Mouse (Mus musculus): ENCODE results near the gene Coa6. TPM values are rescaled to one million over a fixed set of nuclear protein-coding genes. Genes with fewer than 3 reads are reported as not detected.
A peak's percentile ranks its signal among the peaks of the same experiment; 100 is the strongest.
"Not testable (repeated sequence)": the region's sequence is repeated elsewhere in the genome, so short reads cannot be mapped to it uniquely, and the experiment has no call there.

The Coa6 gene
- polyA plus RNA-seq (2015; fragmentation: Nextera tagmentation; extraction: Ambion mirVana): 40.4 and 45.0 TPM in 2 replicates

DNA sequence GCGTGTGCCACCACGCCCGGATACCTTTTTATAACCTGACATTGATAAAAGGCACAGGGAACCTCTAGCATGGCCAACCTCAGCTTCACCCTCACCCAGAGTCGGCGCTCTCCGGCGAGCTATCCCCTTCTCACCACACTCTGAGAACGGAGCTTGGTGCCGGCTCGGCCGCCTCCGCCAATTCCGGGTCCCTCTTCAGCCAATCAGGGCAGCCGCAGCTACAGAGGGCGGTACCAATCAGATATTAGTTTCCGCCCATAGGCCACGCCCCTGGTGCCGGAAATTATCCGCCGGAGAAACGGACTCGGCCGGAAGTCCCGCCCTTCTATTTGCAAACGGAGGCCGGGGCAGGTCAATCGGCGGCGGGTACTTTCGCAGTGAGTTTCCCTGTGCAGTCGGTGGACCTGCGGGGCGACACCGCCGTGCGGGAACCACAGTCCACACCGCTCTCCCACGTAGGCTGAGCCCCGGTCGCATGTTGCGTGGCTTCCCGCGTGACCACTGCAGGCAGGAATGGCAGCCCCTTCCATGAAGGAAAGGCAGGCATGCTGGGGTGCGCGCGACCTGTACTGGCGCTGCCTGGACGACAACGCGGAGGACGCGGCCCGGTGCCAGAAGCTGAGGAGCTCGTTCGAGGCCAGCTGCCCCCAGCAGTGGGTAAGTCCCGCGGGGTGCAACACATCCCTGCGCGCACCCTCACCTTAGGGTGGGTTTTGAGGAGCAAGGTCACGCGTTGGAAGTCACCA lies at the start of gene Coa6:
Gene Coa6, plus strand, starts transcription at position 342 of the 746 bp plus-strand sequence.
- peak within 1 kb of the TSS; percentile 64 for H3K4me2 ChIP-seq
- H3K27me3 ChIP-seq: no peaks in the 10 kb centered on the region
- peaks cover 22% of the 10 kb centered on the region for H3K36me3 ChIP-seq
- H3K9ac ChIP-seq: peak within 1 kb of the TSS; percentile 74
- H3K27ac ChIP-seq (replicated peaks): peak within 1 kb of the TSS; percentile 82
- peaks cover 19% of the 10 kb centered on the region for H3K4me1 ChIP-seq (replicated peaks)
- peak within 1 kb of the TSS; percentile 65 for H3K4me3 ChIP-seq
- no peaks in the 10 kb centered on the region for H3K9me3 ChIP-seq
- under 1% methylated on average over 61 of the region's 61 CpGs for WGBS
- ATAC-seq (ENCODE audit: low FRiP score, low read depth): peak; percentile 99

DNA sequence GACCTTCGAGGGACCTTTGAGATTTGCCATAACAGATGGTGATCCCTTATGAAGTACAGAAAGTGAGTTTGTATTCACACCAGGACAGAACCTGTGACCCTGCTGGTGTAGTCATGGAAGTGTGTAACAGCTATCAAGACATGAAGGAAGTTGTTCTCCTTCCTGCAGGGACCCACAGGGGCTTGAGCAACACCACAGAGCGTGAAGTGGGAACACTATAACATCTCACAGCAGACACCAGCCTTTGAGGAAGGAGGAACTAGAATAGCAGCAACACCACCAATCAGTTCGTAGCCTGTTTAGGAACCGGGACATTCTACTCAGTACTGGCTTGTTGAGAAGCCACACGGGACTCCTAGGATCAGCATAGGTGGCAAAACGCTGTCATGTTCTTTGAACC lies 42.7 kb upstream of the Coa6 start:
- Histone ChIP-seq H3K4me2 (no peak overlapping the region), H3K9me3 (no peaks in the 10 kb centered on the region), H3K9ac (no peak overlapping the region), H3K27ac (replicated peaks) (no peak overlapping the region), H3K4me3 (no peak overlapping the region), H3K27me3 (no peaks in the 10 kb centered on the region), H3K36me3 (no peaks in the 10 kb centered on the region), H3K4me1 (replicated peaks) (no peaks in the 10 kb centered on the region)
- no peak for ATAC-seq (ENCODE audit: low FRiP score, low read depth)
- 88% methylated on average over 6 of the region's 6 CpGs for WGBS

DNA sequence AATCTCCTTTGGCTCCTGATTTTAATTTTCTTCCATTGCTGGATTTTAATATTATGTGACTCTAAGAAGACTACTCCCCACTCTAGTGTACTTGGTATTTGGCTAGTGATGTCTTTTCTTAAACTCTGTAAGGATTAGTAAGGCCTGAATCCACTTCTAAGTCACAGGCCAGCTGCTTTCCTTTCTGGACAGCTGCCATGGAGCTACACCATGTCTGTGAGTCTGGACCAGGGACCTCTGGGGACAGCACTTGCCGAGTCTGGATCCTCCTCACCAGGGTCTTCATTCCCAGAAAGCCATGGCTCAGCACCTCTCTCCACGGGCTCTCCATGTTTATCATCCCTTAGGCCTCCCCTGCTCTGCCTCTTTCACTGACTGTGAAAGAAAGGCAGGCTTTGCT lies 42.2 kb upstream of the Coa6 start:
- H3K27me3 ChIP-seq: no peaks in the 10 kb centered on the region
- H3K4me3 ChIP-seq: no peak overlapping the region
- no peak for ATAC-seq (ENCODE audit: low FRiP score, low read depth)
- H3K4me2 ChIP-seq: no peak overlapping the region
- H3K9ac ChIP-seq: no peak overlapping the region
- H3K27ac ChIP-seq (replicated peaks): no peak overlapping the region
- H3K9me3 ChIP-seq: no peaks in the 10 kb centered on the region
- no peaks in the 10 kb centered on the region for H3K36me3 ChIP-seq
- H3K4me1 ChIP-seq (replicated peaks): no peaks in the 10 kb centered on the region
- WGBS: 44% methylated on average over 2 of the region's 2 CpGs

DNA sequence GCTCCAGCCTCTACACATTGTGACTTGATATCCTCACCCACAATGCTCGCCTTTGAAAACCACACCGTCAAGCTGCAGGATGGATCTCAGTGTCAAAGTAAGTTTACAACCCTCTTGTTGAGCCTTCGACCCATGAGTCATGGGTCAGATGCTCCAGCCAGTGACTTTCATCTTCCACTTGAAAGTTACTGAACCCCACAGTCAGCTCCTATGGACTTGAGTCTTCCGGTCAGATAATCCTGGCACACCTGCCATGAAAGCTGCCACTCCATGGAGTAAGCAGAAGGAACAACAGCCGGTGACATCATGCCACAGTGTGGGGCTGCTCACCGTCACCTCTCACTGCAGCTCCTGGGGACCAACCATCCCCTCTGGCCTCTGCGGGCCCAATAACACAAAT lies 41.0 kb upstream of the Coa6 start:
- no peak for ATAC-seq (ENCODE audit: low FRiP score, low read depth)
- 82% methylated on average over 7 of the region's 7 CpGs for WGBS
- H3K36me3 ChIP-seq: no peaks in the 10 kb centered on the region

DNA sequence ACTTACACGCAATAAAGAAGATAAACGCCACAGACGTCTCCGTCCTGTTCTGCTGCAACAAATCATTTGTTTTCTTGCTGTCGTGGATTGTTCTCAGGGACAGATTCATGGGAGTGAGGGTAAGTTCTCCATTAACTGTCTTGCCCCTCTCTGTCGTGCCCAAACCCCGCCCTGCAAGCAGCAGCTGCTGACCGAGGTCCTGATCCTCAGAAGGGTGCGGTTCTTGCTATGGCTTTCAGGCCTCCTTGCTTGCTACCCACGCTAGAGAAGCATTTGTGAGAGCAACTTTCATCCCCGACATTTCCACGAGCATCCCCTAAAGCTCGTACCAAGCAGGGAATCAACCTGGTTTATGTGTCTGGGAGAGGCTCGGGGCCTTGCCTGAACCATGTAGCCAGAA lies 40.1 kb upstream of the Coa6 start:
- no peak for ATAC-seq (ENCODE audit: low FRiP score, low read depth)

More for the DNA sequence above, 41.0 kb upstream of the Coa6 start:
- no peaks in the 10 kb centered on the region for H3K27me3 ChIP-seq
- H3K9ac ChIP-seq: no peak overlapping the region
- H3K4me2 ChIP-seq: no peak overlapping the region
- no peaks in the 10 kb centered on the region for H3K9me3 ChIP-seq
- H3K4me1 ChIP-seq (replicated peaks): no peaks in the 10 kb centered on the region
- H3K4me3 ChIP-seq: no peak overlapping the region
- H3K27ac ChIP-seq (replicated peaks): no peak overlapping the region

DNA sequence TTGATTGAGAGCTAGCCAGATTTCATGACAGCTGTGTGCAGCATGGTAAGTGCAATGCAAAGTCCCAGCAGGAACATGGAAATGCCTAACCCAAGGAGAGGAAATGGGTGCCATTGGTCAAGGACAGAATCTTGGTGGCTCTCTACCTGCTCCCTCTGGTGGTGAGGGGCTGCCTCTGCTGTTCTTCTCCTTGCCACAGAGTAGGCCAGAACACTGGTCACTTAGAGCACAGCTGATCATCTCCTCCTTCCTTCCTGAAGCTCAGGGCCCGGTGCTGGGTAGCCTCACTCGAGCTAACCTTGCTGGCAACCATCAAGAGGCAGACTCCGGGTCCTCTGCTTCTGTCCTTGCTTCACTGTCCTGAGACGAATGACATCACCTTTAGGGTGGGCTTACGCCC lies 39.6 kb upstream of the Coa6 start:
- WGBS: 72% methylated on average over 5 of the region's 5 CpGs
- ATAC-seq (ENCODE audit: low FRiP score, low read depth): no peak
- H3K4me3 ChIP-seq: no peak overlapping the region

More for the DNA sequence above, 40.1 kb upstream of the Coa6 start:
- Histone ChIP-seq H3K27ac (replicated peaks) (no peak overlapping the region), H3K4me3 (no peak overlapping the region), H3K9me3 (no peaks in the 10 kb centered on the region), H3K4me1 (replicated peaks) (no peaks in the 10 kb centered on the region), H3K27me3 (no peaks in the 10 kb centered on the region), H3K9ac (no peak overlapping the region), H3K4me2 (no peak overlapping the region), H3K36me3 (no peaks in the 10 kb centered on the region)
- WGBS: 49% methylated on average over 14 of the region's 14 CpGs

DNA sequence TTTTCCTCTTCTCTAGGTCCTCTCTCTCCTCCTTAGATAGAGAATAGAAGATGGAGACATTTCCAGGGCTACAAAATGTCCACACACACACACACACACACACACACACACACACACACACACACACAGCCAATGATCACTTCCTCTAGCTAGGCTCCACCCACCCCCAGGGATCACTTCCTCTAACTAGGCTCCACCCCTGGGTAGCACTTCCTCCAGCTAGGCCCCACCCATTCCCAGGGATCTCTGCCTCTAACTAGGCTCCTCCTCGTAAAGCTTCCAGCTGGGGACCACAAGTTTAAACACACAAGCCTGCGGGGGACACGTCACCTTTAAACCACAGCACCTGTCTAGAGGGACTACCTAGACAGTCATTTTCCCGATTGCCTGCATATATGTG lies 34.7 kb upstream of the Coa6 start:
- no peak overlapping the region for H3K27ac ChIP-seq (replicated peaks)
- no peaks in the 10 kb centered on the region for H3K27me3 ChIP-seq
- H3K4me1 ChIP-seq (replicated peaks): no peaks in the 10 kb centered on the region
- H3K4me3 ChIP-seq: no peak overlapping the region
- no peak overlapping the region for H3K9ac ChIP-seq
- no peak for ATAC-seq (ENCODE audit: low FRiP score, low read depth)
- H3K36me3 ChIP-seq: no peaks in the 10 kb centered on the region
- WGBS: 88% methylated on average over 4 of the region's 4 CpGs
- no peaks in the 10 kb centered on the region for H3K9me3 ChIP-seq
- no peak overlapping the region for H3K4me2 ChIP-seq

More for the DNA sequence above, 39.6 kb upstream of the Coa6 start:
- Histone ChIP-seq H3K4me2 (no peak overlapping the region), H3K9ac (no peak overlapping the region), H3K27ac (replicated peaks) (no peak overlapping the region), H3K9me3 (no peaks in the 10 kb centered on the region), H3K36me3 (no peaks in the 10 kb centered on the region), H3K27me3 (no peaks in the 10 kb centered on the region), H3K4me1 (replicated peaks) (no peaks in the 10 kb centered on the region)

DNA sequence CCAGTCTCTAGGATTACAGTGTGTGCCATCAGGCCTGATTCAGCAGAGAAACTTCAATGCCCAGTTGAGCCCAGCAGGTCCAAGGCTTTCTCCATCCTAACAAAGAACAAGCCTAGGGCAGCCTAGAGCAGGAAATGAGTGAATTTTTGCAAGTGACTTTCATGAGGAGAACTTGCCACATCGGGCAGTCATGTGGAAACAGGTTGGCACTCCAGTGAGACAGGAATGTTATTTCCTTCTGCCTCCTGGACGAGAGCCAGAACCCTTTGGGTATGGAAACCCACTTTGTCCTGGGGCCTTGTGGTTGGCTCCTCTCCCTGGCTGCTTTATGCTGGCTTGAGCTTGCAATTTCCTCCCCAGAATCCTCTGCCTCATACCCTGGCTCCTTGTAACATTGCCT lies 30.8 kb upstream of the Coa6 start:
- H3K36me3 ChIP-seq: no peaks in the 10 kb centered on the region
- 0 out of 2 replicates have a peak, but pooled peaks cover 6% of the 10 kb centered on the region for H3K4me1 ChIP-seq (replicated peaks)
- no peaks in the 10 kb centered on the region for H3K9me3 ChIP-seq
- H3K27me3 ChIP-seq: no peaks in the 10 kb centered on the region
- WGBS: 64% methylated on average over 2 of the region's 2 CpGs
- no peak overlapping the region for H3K4me3 ChIP-seq
- H3K4me2 ChIP-seq: no peak overlapping the region
- ATAC-seq (ENCODE audit: low FRiP score, low read depth): 0 out of 2 replicates have a peak, but pooled peaks have one; percentile 51
- no peak overlapping the region for H3K9ac ChIP-seq
- H3K27ac ChIP-seq (replicated peaks): no peak overlapping the region

DNA sequence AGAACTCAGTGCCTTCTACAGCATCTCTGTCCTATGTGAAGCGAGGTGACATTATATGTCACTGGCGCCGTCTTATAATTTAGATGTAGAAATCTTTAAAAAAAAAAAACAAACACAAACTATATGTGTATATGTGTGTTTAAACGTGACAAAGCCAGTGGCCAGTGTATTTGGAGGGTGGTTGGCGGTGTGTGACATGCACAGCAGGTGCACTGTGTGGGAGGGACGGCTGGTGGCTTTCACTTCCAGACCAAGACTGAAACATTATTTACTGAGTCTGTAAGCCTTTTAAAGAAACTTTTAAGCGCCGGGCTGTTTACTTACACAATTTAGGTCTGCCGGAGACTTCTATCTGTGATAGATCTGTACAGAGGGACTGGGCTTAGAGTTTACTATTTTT lies 26.9 kb upstream of the Coa6 start:
- H3K9me3 ChIP-seq: no peaks in the 10 kb centered on the region
- 66% methylated on average over 9 of the region's 9 CpGs for WGBS
- H3K27me3 ChIP-seq: no peaks in the 10 kb centered on the region

DNA sequence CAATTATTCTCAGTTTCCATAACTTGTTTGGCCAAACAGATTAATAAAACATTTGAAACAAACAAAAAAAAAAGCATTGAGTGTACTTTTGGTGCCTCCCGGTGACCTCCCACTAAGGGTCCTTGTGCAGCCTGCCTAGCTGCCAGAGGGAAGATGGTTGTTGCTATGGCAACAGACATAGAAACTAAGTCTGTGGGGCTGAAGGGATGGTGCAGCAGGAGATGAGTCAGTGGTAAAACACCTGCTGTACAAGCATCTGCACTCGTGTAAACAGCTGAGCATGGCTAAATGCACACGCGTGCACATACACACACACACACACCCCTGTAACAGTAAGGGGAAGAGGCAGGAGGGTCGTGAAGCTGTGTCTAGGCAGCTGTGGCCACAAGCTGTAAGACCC lies 26.4 kb upstream of the Coa6 start:
- Histone ChIP-seq H3K9ac (no peak overlapping the region), H3K9me3 (no peaks in the 10 kb centered on the region), H3K4me1 (replicated peaks) (0 out of 2 replicates have a peak, but pooled peaks cover 6% of the 10 kb centered on the region), H3K4me2 (no peak overlapping the region), H3K27me3 (no peaks in the 10 kb centered on the region), H3K4me3 (no peak overlapping the region), H3K27ac (replicated peaks) (no peak overlapping the region), H3K36me3 (no peaks in the 10 kb centered on the region)
- ATAC-seq (ENCODE audit: low FRiP score, low read depth): 0 out of 2 replicates have a peak, but pooled peaks have one; percentile 42
- WGBS: 33% methylated on average over 5 of the region's 5 CpGs

More for the DNA sequence above, 26.9 kb upstream of the Coa6 start:
- Histone ChIP-seq H3K4me1 (replicated peaks) (0 out of 2 replicates have a peak, but pooled peaks cover 6% of the 10 kb centered on the region), H3K27ac (replicated peaks) (no peak overlapping the region), H3K4me3 (no peak overlapping the region), H3K9ac (no peak overlapping the region), H3K36me3 (no peaks in the 10 kb centered on the region), H3K4me2 (no peak overlapping the region)
- no peak for ATAC-seq (ENCODE audit: low FRiP score, low read depth)

DNA sequence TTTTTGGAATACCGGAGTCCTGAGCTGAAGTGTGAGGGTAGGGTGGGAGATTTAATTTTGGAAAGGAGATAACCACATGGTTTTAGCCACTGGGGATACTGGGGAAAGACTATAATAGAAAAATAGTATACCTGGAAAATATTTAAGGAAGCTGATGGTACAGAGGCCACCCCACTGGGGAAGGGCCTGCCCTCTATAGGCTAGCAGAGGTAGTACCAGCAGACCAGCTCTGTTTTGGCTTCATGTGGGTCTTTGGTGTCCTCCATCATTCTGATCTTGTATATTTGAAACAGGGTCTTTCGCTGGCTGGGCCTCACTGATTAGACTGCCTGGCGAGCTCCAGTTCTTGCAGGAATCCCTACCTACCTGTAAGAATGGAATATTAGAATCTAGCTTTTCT lies 24.0 kb upstream of the Coa6 start:
- no peak overlapping the region for H3K27ac ChIP-seq (replicated peaks)
- no peak overlapping the region for H3K4me2 ChIP-seq
- no peak overlapping the region for H3K4me3 ChIP-seq
- H3K9ac ChIP-seq: no peak overlapping the region
- H3K36me3 ChIP-seq: no peaks in the 10 kb centered on the region
- ATAC-seq (ENCODE audit: low FRiP score, low read depth): no peak
- 72% methylated on average over 3 of the region's 3 CpGs for WGBS
- H3K27me3 ChIP-seq: no peaks in the 10 kb centered on the region
- no peaks in the 10 kb centered on the region for H3K9me3 ChIP-seq
- 0 out of 2 replicates have a peak, but pooled peaks cover 6% of the 10 kb centered on the region for H3K4me1 ChIP-seq (replicated peaks)

DNA sequence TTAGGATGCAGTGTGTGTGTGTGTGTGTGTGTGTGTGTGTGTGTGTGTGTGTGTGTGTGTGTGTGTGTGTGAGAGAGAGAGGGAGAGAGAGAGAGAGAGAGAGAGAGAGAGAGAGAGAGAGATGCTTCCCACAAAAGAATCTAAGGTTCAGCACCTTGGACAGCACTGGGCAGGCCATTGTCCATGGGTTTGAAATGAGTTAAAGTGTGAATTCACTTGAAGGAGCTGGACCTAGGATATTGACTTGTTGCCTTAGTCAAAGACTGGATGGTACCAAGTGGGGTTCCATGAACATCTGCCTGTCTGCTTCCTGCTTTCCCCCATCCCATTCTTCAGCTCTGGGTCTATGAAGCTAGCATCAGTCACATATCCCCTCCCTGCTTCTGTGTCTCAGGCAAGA lies 17.8 kb upstream of the Coa6 start:
- ATAC-seq (ENCODE audit: low FRiP score, low read depth); H3K4me1 ChIP-seq (replicated peaks); H3K9ac ChIP-seq; H3K4me2 ChIP-seq; H3K27me3 ChIP-seq; H3K27ac ChIP-seq (replicated peaks); H3K4me3 ChIP-seq; H3K9me3 ChIP-seq; H3K36me3 ChIP-seq: not testable (repeated sequence)

DNA sequence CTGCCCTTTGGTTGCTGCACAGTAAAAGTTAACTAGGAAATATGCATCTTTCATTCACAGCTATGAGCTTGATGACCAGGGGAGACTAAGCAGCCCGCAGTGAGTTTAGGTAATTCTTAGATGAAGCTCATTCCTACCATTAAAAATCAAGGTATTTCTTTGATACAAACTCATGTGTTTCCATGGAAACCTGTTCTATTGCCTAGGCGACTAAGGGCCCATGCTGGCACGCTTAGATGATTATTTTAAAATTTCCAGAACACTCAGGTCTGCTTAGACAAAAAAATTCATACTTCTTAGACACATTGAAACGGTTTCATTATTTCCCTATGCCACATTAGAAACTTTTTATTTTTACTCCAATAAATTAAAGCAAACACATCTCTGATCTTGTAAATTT lies 17.3 kb upstream of the Coa6 start:
- H3K4me3 ChIP-seq: no peak overlapping the region
- H3K9ac ChIP-seq: no peak overlapping the region
- no peaks in the 10 kb centered on the region for H3K9me3 ChIP-seq
- no peaks in the 10 kb centered on the region for H3K27me3 ChIP-seq
- ATAC-seq (ENCODE audit: low FRiP score, low read depth): no peak
- H3K4me2 ChIP-seq: no peak overlapping the region
- 0 out of 2 replicates have a peak, but pooled peaks cover 3% of the 10 kb centered on the region for H3K4me1 ChIP-seq (replicated peaks)
- 66% methylated on average over 4 of the region's 4 CpGs for WGBS
- no peaks in the 10 kb centered on the region for H3K36me3 ChIP-seq
- H3K27ac ChIP-seq (replicated peaks): no peak overlapping the region

Data from hindbrain, embryonic 15.5 days (tissue).